Mouse (Mus musculus) ES-E14 (cell line): Measurements from ENCODE around the gene Sf3b3.

ENCODE experiments used
- HCFC1 ChIP-seq: IDR thresholded peaks from 2 replicates; pipeline ENCODE4 v1.6.1; 2012; ENCODE audit warnings: low read length, inconsistent platforms, borderline replicate concordance; ENCODE audit not compliant: insufficient read depth
- MAFK ChIP-seq: IDR thresholded peaks from 2 replicates; pipeline ENCODE4 v1.6.1; 2014; ENCODE audit warnings: mild to moderate bottlenecking, low read depth, low read length, inconsistent platforms; ENCODE audit not compliant: insufficient read depth

- no peak for TF ChIP-seq HCFC1
- no peak for TF ChIP-seq MAFK
These were observed 66.5 kb downstream of the Sf3b3 start for GRCm38 (mm10) chr8:110779924-110780718.
